Mouse (Mus musculus) lung, adult 2 months (tissue): ENCODE measurements around the gene Btrc.

Experiments
- CTCF ChIP-seq: fragments of 200-500 bp; IDR thresholded peaks from 2 replicates; pipeline ENCODE4 v1.5.1; 2011; ENCODE audit warnings: mild to moderate bottlenecking, low read length, control low read depth; ENCODE audit not compliant: insufficient read depth
- POLR2A ChIP-seq: fragments of 200-500 bp; IDR thresholded peaks from 2 replicates; pipeline ENCODE4 v1.6.1; 2011; ENCODE audit warnings: low read depth, mild to moderate bottlenecking, control low read depth, low read length, borderline replicate concordance; ENCODE audit errors: extremely low read depth

DNA sequence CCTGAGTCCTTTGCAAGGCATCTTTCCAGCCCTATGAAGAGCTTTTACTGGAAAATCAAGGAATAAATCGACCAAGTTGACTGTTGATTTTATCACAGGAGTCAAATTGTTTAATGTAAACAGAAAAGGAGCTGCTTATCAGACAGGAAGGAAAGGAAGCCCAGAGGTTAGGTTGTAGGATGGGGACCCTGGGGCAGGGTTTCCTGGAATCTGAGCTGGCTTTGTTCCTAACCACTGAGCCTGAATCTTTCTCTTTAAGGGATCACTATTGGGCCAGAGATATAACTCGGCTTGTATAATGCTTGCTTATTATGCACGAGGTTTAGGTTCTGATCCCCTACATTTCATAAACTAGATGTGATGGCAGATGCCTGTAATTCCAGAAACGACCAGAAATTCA is 64.6 kb downstream of the Btrc start:
- no peak for TF ChIP-seq CTCF
- no peak for TF ChIP-seq POLR2A
